Mouse (Mus musculus) forebrain, embryonic 15.5 days (tissue): ENCODE data around the gene BC037034. TPM values are rescaled to one million over a fixed set of nuclear protein-coding genes. Genes with fewer than 3 reads are reported as not detected.
A peak's percentile ranks its signal among the peaks of the same experiment; 100 is the strongest.

Experiments used
- ATAC-seq: fragments of 200-750 bp; cut with Nextera tagmentation; replicated peaks from 2 replicates; pipeline ENCODE4 v1.8.0; 2017; ENCODE audit warnings: mild to moderate bottlenecking, moderate TSS enrichment, moderate library complexity
- H3K27ac ChIP-seq: fragments of 300-500 bp; sonication (generic); replicated peaks from 2 replicates; pipeline ENCODE4 v1.5.1; 2015; ENCODE audit warnings: mild to moderate bottlenecking, inconsistent platforms
- H3K27me3 ChIP-seq: fragments of 300-500 bp; sonication (generic); 2 replicates; pipeline ENCODE4 v1.6.1; 2015; ENCODE audit warnings: inconsistent platforms
- H3K36me3 ChIP-seq: fragments of 300-500 bp; sonication (generic); 2 replicates; pipeline ENCODE4 v1.6.1; 2015; ENCODE audit warnings: mild to moderate bottlenecking, inconsistent platforms
- H3K4me1 ChIP-seq: fragments of 300-500 bp; sonication (generic); 2 replicates; pipeline ENCODE4 v1.6.1; 2015; ENCODE audit warnings: inconsistent platforms
- H3K4me2 ChIP-seq: fragments of 300-500 bp; sonication (generic); replicated peaks from 2 replicates; pipeline ENCODE4 v1.6.1; 2015; ENCODE audit warnings: mild to moderate bottlenecking, inconsistent platforms
- H3K4me3 ChIP-seq: fragments of 300-500 bp; sonication (generic); 2 replicates; pipeline ENCODE4 v1.5.1; 2015; ENCODE audit warnings: mild to moderate bottlenecking, inconsistent platforms
- H3K9ac ChIP-seq: fragments of 300-500 bp; sonication (generic); replicated peaks from 2 replicates; pipeline ENCODE4 v1.6.1; 2015; ENCODE audit warnings: mild to moderate bottlenecking, inconsistent platforms
- H3K9me3 ChIP-seq: fragments of 300-500 bp; sonication (generic); 2 replicates; pipeline ENCODE4 v1.6.1; 2016; ENCODE audit warnings: inconsistent platforms
- WGBS: fragments of 180-500 bp; shearing (Covaris S2); methylation state at CpG from one replicate; pipeline ENCODE4 v1.1.7; 2015; ENCODE audit warnings: mixed read lengths; 5-methylcytosine and 5-hydroxymethylcytosine counted together
- polyA plus RNA-seq: library from polyadenylated mRNA; unstranded; fragments of >200 nt; fragmentation: Nextera tagmentation; extraction: Ambion mirVana; gene quantifications from 2 replicates; pipeline ENCODE4 v1.2.1, GENCODE M21; 2015

Gene BC037034
- polyA plus RNA-seq, 1 experiment from 2014 or later = 12.9 TPM

GRCm38 (mm10) chr5:138277994-138278393 is 14.2 kb upstream of the BC037034 start:
- H3K4me1 ChIP-seq = peaks cover 61% of the 10 kb centered on the region
- no peak for ATAC-seq
- peak overlapping the region; percentile 95; the same call in 1 of the 2 replicates for H3K9ac ChIP-seq
- peaks cover 9% of the 10 kb centered on the region for H3K36me3 ChIP-seq
- WGBS = 94% methylated on average over 7 of the region's 7 CpGs
- peak overlapping the region; percentile 83 for H3K4me3 ChIP-seq
- peak overlapping the region; percentile 77 for H3K4me2 ChIP-seq
- peaks cover 5% of the 10 kb centered on the region; the same call in 1 of the 2 replicates for H3K9me3 ChIP-seq
- no peak overlapping the region for H3K27ac ChIP-seq
- H3K27me3 ChIP-seq = no peaks in the 10 kb centered on the region

DNA sequence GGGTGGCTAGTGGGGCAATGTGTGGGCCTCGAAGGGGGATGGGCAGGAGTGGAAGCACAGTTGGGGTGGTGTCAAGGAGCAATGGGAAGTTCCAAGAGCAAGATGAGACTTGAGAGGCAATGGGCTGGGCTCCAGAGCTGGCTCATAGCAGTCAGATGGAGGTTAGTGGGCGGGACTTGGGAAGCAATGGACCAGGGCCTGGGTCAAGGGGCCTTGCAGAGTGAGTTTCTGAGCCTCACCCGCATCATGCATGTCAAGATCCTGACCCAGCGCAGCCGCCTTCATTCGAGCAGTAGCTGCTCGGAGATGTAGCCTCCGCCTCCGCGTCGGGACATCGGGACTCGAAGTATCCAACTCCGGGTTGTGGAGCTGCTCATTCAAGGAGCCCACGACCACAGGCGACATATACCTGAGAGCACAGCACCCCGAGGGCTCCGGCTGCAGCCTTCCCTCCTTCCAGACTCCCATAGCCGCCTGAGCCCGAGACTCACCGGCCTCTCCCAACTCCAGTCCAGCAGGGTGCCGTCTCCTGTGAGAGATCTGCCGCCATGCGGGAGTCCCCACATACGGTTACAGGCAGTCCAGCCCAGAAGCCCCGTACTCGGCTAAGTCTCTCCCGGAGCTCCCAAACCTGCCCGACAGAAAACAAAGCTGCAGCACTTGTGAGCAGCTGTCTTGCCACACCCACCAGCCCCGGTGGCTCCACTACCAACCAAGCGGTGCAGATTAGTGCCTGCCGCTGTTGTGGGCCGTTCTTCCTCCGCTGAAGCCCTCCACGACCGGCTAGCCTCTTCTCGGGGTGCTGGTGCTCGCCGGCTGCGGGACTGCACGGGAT is 11.6 kb upstream of the BC037034 start:
- peak overlapping the region; percentile 40 for H3K4me3 ChIP-seq
- H3K4me2 ChIP-seq = peak overlapping the region; percentile 65
- no peak overlapping the region for H3K27ac ChIP-seq
- H3K9me3 ChIP-seq = no peaks in the 10 kb centered on the region
- no peaks in the 10 kb centered on the region for H3K27me3 ChIP-seq
- peaks cover 9% of the 10 kb centered on the region for H3K36me3 ChIP-seq
- peaks cover 66% of the 10 kb centered on the region for H3K4me1 ChIP-seq
- 13% methylated on average over 41 of the region's 41 CpGs for WGBS
- peak overlapping the region; percentile 48 for H3K9ac ChIP-seq
- ATAC-seq = no peak

GRCm38 (mm10) chr5:138274186-138274585 is 10.4 kb upstream of the BC037034 start:
- Histone ChIP-seq H3K9ac (no peak overlapping the region), H3K27ac (no peak overlapping the region), H3K9me3 (no peaks in the 10 kb centered on the region), H3K36me3 (peaks cover 9% of the 10 kb centered on the region), H3K4me1 (peaks cover 63% of the 10 kb centered on the region), H3K4me2 (no peak overlapping the region), H3K27me3 (no peaks in the 10 kb centered on the region), H3K4me3 (no peak overlapping the region)
- ATAC-seq = no peak
- WGBS = 60% methylated on average over 8 of the region's 8 CpGs

DNA sequence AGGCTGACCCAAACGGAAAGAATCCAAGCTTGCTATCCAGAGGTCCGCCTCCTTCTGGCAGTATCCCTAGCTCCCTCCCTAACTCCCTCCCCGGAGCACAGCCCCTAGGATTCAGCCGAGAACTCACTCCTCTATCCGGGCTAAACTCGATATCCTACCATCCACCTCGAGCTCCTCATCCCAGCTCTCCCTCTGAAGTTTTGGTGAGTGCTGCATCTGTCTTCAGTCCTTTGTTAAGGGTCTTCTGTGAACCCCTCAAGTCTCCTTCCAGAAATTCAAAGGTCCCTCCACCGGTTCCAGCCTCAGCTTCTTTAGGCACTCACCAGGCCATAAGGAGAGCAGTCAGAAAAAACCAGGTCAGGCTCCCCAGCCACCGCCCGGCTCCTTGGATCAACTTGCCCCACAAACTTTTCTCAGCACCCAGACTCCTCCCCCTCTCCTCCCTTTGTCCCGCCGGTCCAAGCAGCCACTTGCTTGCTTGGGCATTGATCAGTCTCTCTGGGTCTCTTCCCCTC is 8.6 kb upstream of the BC037034 start, which contains the start of gene Gal3st4:
Gene Gal3st4, minus strand, starts transcription at position 432 of the 515 bp plus-strand sequence.
- Histone ChIP-seq H3K27ac (no peak within 1 kb of the TSS), H3K4me1 (peaks cover 46% of the 10 kb centered on the region), H3K9ac (peak within 1 kb of the TSS; percentile 0; the same call in 1 of the 2 replicates), H3K36me3 (peaks cover 5% of the 10 kb centered on the region), H3K9me3 (no peaks in the 10 kb centered on the region), H3K27me3 (no peaks in the 10 kb centered on the region), H3K4me3 (no peak within 1 kb of the TSS), H3K4me2 (no peak within 1 kb of the TSS; the same call in 1 of the 2 replicates)
- 0 out of 2 replicates have a peak, but pooled peaks have one; percentile 24 for ATAC-seq
- WGBS = under 1% methylated on average over 12 of the region's 12 CpGs

DNA sequence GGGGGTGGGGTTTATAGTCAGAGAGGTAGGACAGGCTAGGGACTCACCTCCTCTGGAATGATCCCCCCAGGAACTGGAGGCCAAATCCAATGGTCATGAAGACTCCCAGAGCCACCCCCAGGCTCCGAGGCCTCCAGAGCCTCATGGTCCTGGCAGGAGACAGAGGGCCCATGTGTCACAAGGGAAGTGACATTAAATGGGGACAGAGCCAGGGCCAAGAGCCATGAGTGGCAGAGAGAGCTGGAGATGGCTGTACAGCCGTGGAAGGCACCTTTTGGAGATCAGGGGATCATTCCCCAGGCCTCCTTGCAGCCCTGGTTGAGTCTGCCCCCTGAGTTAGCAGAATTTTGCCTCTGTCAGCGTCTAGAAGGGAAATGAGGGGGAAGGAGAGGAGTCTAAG is 7.4 kb upstream of the BC037034 start:
- Histone ChIP-seq H3K4me2 (no peak overlapping the region), H3K36me3 (no peaks in the 10 kb centered on the region; the same call in 1 of the 2 replicates), H3K9me3 (no peaks in the 10 kb centered on the region), H3K4me1 (peaks cover 33% of the 10 kb centered on the region), H3K9ac (no peak overlapping the region), H3K27me3 (no peaks in the 10 kb centered on the region), H3K4me3 (no peak overlapping the region), H3K27ac (no peak overlapping the region)
- 53% methylated on average over 3 of the region's 3 CpGs for WGBS
- ATAC-seq = no peak

DNA sequence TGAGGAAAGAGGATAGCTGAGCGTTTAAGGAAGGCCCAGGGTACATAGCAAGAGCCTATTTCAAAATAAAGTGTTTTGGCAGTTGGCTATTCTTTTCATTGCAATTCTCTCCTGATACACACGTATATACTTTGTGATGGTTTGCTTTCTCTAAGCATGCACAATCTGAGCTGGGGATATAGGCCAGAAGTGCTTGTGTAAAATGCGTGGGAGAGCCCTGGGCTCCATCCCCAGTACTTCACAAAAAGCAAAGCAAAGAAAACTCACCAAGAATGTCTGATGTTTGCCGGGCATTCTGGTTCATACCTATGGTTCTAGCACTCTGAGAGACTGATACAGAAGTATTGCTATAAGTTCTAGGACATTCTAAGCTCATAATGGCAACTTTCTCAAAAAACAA is 5.1 kb upstream of the BC037034 start:
- WGBS = 90% methylated on average over 4 of the region's 4 CpGs
- peaks cover 24% of the 10 kb centered on the region for H3K4me1 ChIP-seq
- H3K4me2 ChIP-seq = no peak overlapping the region
- H3K4me3 ChIP-seq = no peak overlapping the region
- no peaks in the 10 kb centered on the region for H3K9me3 ChIP-seq
- ATAC-seq = no peak
- H3K27ac ChIP-seq = no peak overlapping the region
- H3K27me3 ChIP-seq = no peaks in the 10 kb centered on the region
- no peak overlapping the region for H3K9ac ChIP-seq
- peaks cover 4% of the 10 kb centered on the region; the same call in 1 of the 2 replicates for H3K36me3 ChIP-seq

GRCm38 (mm10) chr5:138267114-138267513 is 3.3 kb upstream of the BC037034 start:
- no peak for ATAC-seq
- Histone ChIP-seq H3K4me3 (no peak overlapping the region), H3K36me3 (peaks cover 4% of the 10 kb centered on the region; the same call in 1 of the 2 replicates), H3K27ac (no peak overlapping the region), H3K9ac (no peak overlapping the region), H3K4me2 (no peak overlapping the region), H3K27me3 (no peaks in the 10 kb centered on the region), H3K4me1 (peaks cover 25% of the 10 kb centered on the region), H3K9me3 (no peaks in the 10 kb centered on the region)
- 87% methylated on average over 3 of the region's 3 CpGs for WGBS

DNA sequence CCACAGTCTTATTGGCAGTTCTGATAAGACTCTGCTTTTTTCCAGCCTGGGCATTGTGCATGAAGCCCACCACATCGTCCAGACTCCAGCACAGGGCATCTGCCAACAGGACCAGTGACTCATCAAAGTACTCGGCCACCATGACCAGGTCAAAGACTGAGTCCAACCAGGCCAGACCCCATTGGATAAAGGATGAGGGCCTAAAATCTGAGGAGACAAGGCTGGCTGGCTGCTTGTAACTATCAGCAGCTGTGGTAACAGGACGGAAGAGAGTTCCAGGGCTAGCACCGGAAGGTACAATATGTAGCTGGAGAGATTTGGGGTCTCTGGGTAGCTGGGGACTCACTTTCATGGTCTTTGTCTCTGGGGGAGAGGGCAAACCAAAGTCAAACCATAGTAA is 1.9 kb upstream of the BC037034 start:
- no peaks in the 10 kb centered on the region for H3K27me3 ChIP-seq
- peaks cover 16% of the 10 kb centered on the region for H3K36me3 ChIP-seq
- H3K27ac ChIP-seq = no peak overlapping the region
- peaks cover 31% of the 10 kb centered on the region for H3K4me1 ChIP-seq
- no peaks in the 10 kb centered on the region for H3K9me3 ChIP-seq
- no peak overlapping the region for H3K9ac ChIP-seq
- ATAC-seq = no peak
- no peak overlapping the region for H3K4me3 ChIP-seq
- no peak overlapping the region for H3K4me2 ChIP-seq
- 96% methylated on average over 4 of the region's 4 CpGs for WGBS

DNA sequence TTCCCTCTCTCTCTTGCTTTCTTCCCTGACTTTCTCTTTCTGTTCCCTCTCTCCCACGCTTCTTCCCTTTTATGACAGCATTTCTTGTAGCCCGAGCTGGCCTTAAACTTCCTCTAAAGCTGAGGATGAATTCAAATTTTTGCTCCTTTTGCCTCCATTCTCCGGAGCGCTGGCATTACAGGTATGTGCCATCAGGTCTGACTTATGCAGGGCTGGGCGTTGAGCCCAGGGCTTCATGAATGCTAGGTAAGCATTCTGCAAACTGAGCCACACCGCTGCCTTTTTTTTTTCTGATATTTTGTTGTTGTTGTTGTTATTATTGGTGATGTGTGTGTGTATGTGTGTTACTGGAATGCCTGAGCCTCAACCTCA is 360 bp upstream of the BC037034 start:
- Histone ChIP-seq H3K36me3 (peaks cover 30% of the 10 kb centered on the region), H3K9me3 (no peaks in the 10 kb centered on the region), H3K4me3 (peak overlapping the region; percentile 62), H3K27me3 (no peaks in the 10 kb centered on the region), H3K9ac (peak overlapping the region; percentile 79), H3K4me2 (peak overlapping the region; percentile 92), H3K27ac (peak overlapping the region; percentile 63), H3K4me1 (peaks cover 31% of the 10 kb centered on the region)
- WGBS = 13% methylated on average over 6 of the region's 6 CpGs
- ATAC-seq = 0 out of 2 replicates have a peak, but pooled peaks have one; percentile 6

- Histone ChIP-seq H3K36me3 (peaks cover 33% of the 10 kb centered on the region), H3K9me3 (no peaks in the 10 kb centered on the region), H3K9ac (peak overlapping the region; percentile 79), H3K4me2 (peak overlapping the region; percentile 92), H3K27me3 (no peaks in the 10 kb centered on the region), H3K4me3 (peak overlapping the region; percentile 62), H3K4me1 (peaks cover 31% of the 10 kb centered on the region), H3K27ac (no peak overlapping the region)
- WGBS = 69% methylated on average over 18 of the region's 18 CpGs
- no peak for ATAC-seq
These were observed 1.1 kb downstream of the BC037034 start for GRCm38 (mm10) chr5:138262582-138263240.

DNA sequence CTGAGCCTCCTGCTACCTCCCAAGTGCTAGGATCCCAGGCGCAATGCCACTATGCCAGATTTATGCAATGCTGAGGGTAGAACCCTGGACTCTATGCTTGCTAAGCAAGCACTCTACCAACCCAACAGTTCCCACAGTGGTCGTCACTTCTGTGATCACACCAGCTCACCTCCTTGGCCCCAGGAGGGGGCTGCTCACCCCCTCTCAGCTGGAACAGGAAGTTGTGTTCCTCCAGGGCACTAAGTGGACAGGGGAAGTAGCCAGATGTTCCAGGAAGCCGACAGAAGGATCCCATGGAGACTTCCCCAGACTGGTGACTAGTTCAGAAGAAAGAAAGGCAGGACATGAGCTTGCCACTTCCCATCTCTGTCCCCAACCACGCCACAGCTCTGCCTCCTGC is 1.8 kb downstream of the BC037034 start:
- H3K4me2 ChIP-seq = no peak overlapping the region

GRCm38 (mm10) chr5:138260834-138261233 is 3.0 kb downstream of the BC037034 start:
- no peak for ATAC-seq
- Histone ChIP-seq H3K9me3 (no peaks in the 10 kb centered on the region), H3K36me3 (peaks cover 31% of the 10 kb centered on the region), H3K27me3 (no peaks in the 10 kb centered on the region), H3K27ac (no peak overlapping the region), H3K4me3 (no peak overlapping the region), H3K9ac (no peak overlapping the region), H3K4me2 (no peak overlapping the region), H3K4me1 (peaks cover 38% of the 10 kb centered on the region)
- WGBS = 95% methylated on average over 11 of the region's 11 CpGs

More for the DNA sequence above, 1.8 kb downstream of the BC037034 start:
- H3K9ac ChIP-seq = 0 out of 2 replicates have a peak overlapping the region, but pooled peaks have one; percentile 79
- H3K9me3 ChIP-seq = no peaks in the 10 kb centered on the region
- peaks cover 33% of the 10 kb centered on the region for H3K36me3 ChIP-seq
- H3K27me3 ChIP-seq = no peaks in the 10 kb centered on the region
- no peak overlapping the region for H3K27ac ChIP-seq
- H3K4me1 ChIP-seq = peaks cover 31% of the 10 kb centered on the region
- ATAC-seq = no peak
- WGBS = 85% methylated on average over 4 of the region's 4 CpGs
- H3K4me3 ChIP-seq = 0 out of 2 replicates have a peak overlapping the region, but pooled peaks have one; percentile 62
